Mouse (Mus musculus) megakaryocyte, embryonic 14.5 days (primary cell): ENCODE measurements around the gene Eya3.

Experiments
- FLI1 ChIP-seq: IDR thresholded peaks from 2 replicates; pipeline ENCODE4 v1.6.1; 2012; ENCODE audit warnings: low read length, inconsistent platforms, mixed read lengths
- GATA1 ChIP-seq: IDR thresholded peaks from 3 replicates; pipeline ENCODE4 v1.6.1; 2012; ENCODE audit warnings: mixed read lengths, low read length, inconsistent platforms, borderline replicate concordance

DNA sequence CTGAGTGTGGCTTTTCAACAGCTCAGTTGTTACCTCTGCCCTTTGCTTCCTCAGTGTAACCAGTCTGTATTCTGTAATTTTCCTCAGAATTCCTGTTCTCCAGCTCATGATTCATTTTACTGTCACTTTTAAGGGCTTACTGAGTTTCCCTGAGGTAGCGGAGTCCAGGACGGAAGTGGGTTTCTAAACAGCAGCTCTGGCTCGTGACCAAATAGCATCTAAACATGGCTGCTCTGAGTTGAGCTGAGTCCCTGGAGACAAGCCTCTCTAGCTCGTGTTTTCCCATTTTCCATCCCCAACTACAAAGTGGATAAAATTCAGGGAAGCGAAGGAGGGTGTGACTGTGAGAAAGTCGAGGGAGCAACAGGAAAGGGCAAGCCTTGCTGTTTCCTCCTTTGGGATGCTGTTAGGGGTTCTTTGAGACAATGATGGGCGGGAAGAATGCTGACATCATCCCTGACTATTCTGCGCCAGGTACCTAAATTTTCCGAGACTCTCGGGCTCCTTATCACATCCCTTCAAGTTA lies 19.9 kb upstream of the Eya3 start:
- TF ChIP-seq GATA1 (no peak), FLI1 (no peak)
